Mouse (Mus musculus) urinary bladder, adult 18-20 months (tissue): Measurements from ENCODE around the gene Ccer1.
"Not testable (repeated sequence)": the region's sequence is repeated elsewhere in the genome, so short reads cannot be mapped to it uniquely, and the experiment has no call there.

ENCODE experiments used
- DNase-seq, 2 experiments: peaks; one replicate each; pipeline ENCODE4 v3.0.0; 2022; ENCODE audit warnings: low spot score in 2 of 2, mixed read lengths in 2 of 2

The Ccer1 gene

GRCm38 (mm10) chr10:97692913-97693312, at the start of gene Ccer1:
Ccer1 (plus strand) TSS chr10:97693059.
- DNase-seq: no peak

GRCm38 (mm10) chr10:97643768-97644167, 49.1 kb upstream of the Ccer1 start, which contains the start of gene Epyc:
Epyc (plus strand) TSS chr10:97644068.
- no peak for DNase-seq

- no peak for DNase-seq
Observed at GRCm38 (mm10) chr10:97650334-97650733, 42.5 kb upstream of the Ccer1 start.

- no peak for DNase-seq
Observed at GRCm38 (mm10) chr10:97659489-97659888, 33.4 kb upstream of the Ccer1 start.

DNA sequence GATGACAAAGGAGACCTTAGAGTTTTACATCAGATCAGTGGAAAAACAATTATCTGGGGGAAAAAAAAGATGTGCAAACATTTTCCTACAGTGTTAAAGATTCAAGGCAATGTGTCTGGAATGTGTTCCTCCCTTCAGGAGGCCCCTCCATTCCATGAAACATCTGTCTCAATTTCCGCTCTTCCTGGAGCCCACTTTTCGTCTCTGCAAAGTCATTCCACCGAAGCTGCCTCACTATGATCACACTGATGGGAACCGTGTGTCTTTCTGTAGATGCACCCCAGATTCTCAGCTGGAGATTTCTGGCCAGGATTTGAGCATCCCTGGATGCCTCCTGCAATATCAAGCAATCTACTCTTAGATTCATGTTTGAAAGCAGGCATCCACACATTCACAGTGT, 24.2 kb upstream of the Ccer1 start:
- no peak for DNase-seq

DNA sequence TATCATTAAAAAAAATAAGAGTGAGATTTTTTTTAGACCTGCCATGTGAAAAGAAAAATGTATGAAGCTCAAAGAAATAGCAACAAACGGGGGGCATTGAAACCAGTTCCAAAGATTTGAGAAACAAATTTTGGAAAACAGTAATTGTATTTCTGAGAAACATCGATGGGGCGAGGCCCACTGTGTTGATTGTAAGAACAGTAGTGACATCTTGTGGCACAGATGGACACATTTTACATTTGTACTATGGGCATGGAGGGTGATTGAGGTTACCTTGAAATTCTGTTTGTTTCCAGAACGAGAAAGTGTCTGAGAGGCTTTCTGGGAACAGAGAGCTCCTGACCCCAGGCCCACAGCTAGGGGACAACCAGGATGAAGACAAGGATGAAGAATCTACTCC, 22.7 kb upstream of the Ccer1 start:
- DNase-seq: no peak

DNA sequence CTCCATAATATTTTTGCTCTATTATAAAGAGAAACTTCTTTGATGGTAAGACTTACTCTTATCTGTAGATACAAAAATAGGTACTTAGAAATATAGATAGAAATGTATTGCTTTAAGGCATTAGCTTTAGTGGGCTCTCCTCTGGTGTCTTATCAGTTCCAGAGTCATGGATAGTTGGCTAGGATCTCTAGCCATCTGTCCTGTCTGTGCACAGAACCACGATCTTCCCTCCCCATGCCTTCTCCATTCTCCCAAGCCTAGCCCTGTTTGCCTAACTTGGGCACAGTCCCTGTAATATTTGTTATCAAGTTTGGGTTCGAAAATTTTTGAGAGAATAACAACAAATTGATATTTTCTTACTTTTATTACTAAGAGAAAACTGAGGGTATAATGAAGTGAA, 19.6 kb upstream of the Ccer1 start:
- DNase-seq: no peak

DNA sequence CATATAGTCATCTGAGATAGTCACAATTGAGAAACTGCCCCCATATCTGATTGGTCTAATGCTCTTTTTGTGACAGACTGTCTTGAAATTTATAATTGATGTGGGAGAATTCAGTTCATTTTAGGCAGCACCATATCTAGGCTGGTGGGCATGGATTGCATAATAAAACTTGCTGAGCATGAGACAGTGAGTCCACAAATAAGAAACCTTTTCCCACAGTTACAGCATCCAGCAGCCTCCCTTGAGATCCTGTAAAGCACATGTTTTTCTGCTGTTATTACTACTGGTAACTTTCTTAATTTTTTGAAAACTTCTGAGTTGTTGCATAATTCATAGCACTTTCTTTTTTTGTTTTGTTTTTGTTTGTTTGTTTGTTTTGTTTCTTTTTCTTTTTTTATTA, 9.9 kb upstream of the Ccer1 start:
- no peak for DNase-seq

DNA sequence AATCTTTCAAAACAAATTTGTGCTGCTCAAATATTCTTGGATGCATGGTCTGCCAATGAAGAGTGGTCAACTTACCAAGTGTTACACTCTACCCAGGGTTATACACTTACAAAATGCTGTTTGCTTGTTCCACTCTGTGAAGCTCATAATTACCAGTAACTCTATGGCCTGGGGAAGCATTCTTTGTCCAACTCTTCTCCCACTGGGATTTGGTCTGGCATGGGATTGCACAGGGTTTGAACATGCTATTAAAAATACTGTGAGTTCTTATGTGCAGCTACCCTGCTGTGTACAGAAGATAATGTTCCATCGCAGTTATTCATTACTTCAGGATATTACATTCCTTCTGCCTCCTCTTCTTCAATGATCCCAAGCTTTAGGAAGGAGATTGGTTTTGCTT, 5.7 kb upstream of the Ccer1 start:
- no peak for DNase-seq

GRCm38 (mm10) chr10:97689425-97689824, 3.4 kb upstream of the Ccer1 start:
- DNase-seq: no peak

- no peak for DNase-seq
Observed at GRCm38 (mm10) chr10:97693398-97694135, 708 bp downstream of the Ccer1 start.

DNA sequence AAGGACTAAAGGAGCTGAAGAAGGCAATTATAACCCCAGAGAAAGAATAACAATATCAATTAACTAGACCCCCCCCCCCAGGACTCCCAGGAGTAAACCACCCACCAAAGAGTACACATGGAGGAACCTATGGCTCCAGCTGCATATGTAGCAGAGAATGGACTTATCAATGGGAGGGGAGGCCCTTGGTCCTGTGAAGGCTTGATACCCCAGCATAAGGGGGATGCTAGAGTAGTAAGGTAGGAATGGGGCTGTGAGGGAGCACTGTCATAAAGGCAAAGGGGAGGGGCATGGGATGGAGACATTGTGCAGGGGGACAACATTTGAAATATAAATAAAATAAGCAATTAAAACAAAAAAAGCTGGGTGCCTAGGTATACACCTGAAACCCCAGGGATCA, 9.5 kb downstream of the Ccer1 start:
- DNase-seq: no peak

- DNase-seq: no peak
Observed at GRCm38 (mm10) chr10:97704562-97704961, 11.7 kb downstream of the Ccer1 start.

- DNase-seq: no peak
Observed at GRCm38 (mm10) chr10:97712687-97713086, 19.8 kb downstream of the Ccer1 start.

GRCm38 (mm10) chr10:97714584-97714983, 21.7 kb downstream of the Ccer1 start:
- no peak for DNase-seq

GRCm38 (mm10) chr10:97715289-97715906, 22.5 kb downstream of the Ccer1 start:
- DNase-seq: no peak

- DNase-seq: no peak
Observed at GRCm38 (mm10) chr10:97717233-97717632, 24.4 kb downstream of the Ccer1 start.

DNA sequence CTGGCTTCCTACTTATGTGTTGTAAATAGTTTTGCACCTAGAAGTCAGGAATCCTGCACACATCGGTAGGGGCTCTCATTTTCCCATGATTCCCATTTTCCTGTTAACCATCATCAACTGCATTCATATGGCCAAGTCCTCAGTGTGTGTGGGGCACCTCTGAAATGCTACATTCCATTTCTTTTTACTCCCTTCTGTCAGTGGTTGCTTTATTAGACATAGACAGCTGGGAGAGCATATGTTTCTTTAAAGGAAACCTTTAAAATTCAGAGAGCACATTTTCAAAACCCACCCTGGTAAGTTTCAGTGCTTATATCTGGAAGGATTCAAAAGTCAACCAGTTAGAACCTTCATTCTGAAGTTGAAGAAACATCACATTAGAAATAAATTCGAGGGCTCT, 25.2 kb downstream of the Ccer1 start:
- no peak for DNase-seq

- DNase-seq: no peak
Observed at GRCm38 (mm10) chr10:97720625-97721024, 27.8 kb downstream of the Ccer1 start.

DNA sequence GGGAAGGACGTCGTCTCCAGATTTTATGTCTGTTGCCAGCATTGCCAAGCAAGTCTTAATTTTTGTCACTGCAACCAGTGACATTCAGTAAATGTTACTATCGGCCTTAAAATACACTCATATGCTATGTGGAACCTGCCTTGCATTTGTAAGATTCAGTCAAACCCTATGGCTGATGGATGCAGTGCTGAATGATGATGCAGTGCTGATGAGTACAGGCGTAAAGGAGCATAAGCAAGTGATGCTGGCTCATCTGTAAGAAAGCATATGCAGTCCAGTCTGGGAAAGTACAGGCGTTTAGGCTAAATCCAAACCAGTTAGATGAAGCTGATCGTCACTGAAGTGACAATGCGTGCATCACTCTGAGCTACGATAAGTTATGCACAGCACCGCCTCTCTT, 29.9 kb downstream of the Ccer1 start:
- DNase-seq: no peak

GRCm38 (mm10) chr10:97725929-97726328, 33.1 kb downstream of the Ccer1 start:
- no peak for DNase-seq

DNA sequence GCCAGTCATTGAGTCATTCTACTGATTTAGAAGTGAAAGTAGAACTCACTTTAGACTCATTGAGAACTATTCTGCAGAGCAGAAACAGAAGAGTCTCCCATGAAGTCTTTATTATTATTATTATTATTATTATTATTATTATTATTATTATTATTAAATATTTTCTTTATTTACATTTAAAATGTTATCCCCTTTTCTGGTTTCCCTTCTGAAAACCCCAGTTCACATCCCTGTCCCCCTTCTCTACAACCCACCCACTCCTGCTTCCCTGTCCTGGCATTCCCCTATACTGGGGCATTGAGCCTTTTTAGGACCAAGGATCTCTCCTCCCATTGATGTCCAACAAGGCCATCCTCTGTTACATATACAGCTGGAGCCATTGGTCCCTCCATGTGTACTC, 33.8 kb downstream of the Ccer1 start, which contains the start of gene C030005K15Rik:
C030005K15Rik (minus strand) TSS at position 101 of the 400 bp plus-strand sequence.
- not testable (repeated sequence) for DNase-seq
